Mouse (Mus musculus): ENCODE results near the gene Nkx1-2. TPM values are rescaled to one million over a fixed set of nuclear protein-coding genes. Genes with fewer than 3 reads are reported as not detected.

Gene Nkx1-2
- polyA plus RNA-seq, 1 experiment from 2014 or later, result not detected

DNA sequence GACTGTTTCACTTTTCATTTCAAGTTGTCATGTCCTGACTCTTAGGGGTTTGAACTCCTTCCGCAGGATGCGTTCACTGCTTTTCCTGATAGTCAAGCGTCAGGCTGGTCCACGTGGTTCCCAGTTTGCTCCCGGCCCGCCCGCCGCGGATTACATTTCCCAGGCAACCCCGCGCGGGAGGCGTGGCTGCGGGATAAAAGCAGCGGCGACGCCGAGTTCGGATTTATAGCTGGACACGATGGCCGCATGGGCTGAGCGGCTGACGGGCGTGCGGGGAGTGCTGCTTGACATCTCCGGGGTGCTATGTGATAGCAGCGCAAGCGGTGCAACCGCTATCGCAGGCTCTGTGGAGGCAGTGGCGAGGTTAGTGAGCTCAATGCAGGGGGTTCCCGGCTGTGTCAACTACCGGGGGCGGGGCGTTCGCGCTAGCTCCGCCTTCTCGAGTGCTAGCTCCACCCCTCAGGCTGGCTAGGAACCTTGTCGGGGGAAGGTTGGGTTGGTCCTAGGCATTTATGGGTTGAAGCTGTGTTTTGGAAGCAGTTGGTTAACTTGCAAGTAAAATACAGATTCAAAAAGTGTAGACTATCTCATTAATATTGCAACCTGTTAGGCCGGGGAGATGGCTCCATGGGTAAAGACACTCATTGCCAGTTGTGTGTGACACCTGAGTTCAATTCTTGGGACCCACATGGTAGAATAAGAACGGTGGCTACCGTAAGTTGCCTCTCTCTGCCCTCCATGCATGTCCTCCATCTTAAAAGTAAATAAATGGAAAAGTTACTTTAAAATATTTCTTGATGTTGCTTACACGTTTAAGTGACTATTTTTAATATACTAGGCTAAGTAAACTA lies 11.3 kb upstream of the Nkx1-2 start, which contains the start of gene Lhpp:
Lhpp (plus strand) TSS at position 171 of the 851 bp plus-strand sequence.
- WGBS (ENCODE audit: insufficient replicate concordance), result 6% methylated on average over 44 of the region's 44 CpGs
- H3K9me3 ChIP-seq (replicated peaks; ENCODE audit: control insufficient read depth, low read length), result no peaks in the 10 kb centered on the region
- peak; percentile 83 for ATAC-seq (ENCODE audit: low read depth)
- peak within 1 kb of the TSS; percentile 89 for H3K4me2 ChIP-seq (ENCODE audit: low read depth, low read length)
- H3K4me3 ChIP-seq (ENCODE audit: low read depth, low read length), result peak within 1 kb of the TSS; percentile 73
- no peak within 1 kb of the TSS for H3K27ac ChIP-seq (ENCODE audit: low read length)
- no peaks in the 10 kb centered on the region for H3K36me3 ChIP-seq (ENCODE audit: control insufficient read depth, insufficient read depth)
- peaks cover 4% of the 10 kb centered on the region; the same call in 1 of the 2 replicates for H3K27me3 ChIP-seq (ENCODE audit: control insufficient read depth, insufficient read depth, low read depth, low read length)
- H3K4me1 ChIP-seq (ENCODE audit: control insufficient read depth, low read depth, low read length), result peaks cover 9% of the 10 kb centered on the region
- peak within 1 kb of the TSS; percentile 60; the same call in 1 of the 2 replicates for H3K9ac ChIP-seq (ENCODE audit: low read depth, low read length)

DNA sequence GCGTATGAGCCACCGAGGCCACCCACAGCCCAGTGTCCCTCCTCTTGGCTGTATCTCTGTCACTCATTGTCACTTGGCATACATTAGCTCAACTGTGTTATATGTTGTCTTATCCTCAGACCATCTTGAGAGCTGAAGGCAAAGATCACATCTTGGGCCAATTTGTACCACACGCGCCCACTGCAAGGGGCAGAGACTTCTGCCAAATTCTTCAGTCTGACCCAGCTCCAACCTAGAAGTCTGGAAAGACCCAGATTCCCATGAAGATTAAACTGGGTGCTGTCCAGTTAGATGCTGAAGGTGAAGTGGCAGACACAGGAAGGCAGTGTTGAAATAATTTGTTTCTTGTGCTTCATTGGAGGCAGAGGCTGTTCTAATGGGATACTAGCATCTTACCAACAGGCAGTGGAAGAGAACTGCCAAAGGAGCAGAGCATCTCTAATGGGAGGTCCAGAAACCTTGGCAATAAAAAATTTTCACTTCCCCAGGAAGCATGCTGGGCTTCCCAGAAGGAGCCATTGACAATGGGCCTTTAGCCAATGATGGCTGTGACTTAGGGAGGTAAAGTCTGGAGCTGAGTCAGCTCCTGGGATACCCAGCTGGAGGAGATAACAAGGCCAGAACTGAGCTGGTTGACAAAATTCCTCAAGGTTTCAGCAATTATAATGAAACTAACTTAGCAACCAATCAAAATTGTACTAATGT lies 9.0 kb upstream of the Nkx1-2 start:
- no peak overlapping the region for H3K9ac ChIP-seq (ENCODE audit: low read depth, low read length)
- no peak for ATAC-seq (ENCODE audit: low read depth)
- no peak overlapping the region for H3K4me3 ChIP-seq (ENCODE audit: low read depth, low read length)
- H3K4me2 ChIP-seq (ENCODE audit: low read depth, low read length), result no peak overlapping the region
- 81% methylated on average over 4 of the region's 4 CpGs for WGBS (ENCODE audit: insufficient replicate concordance)
- no peak overlapping the region for H3K27ac ChIP-seq (ENCODE audit: low read length)
- H3K36me3 ChIP-seq (ENCODE audit: control insufficient read depth, insufficient read depth), result no peaks in the 10 kb centered on the region
- H3K9me3 ChIP-seq (replicated peaks; ENCODE audit: control insufficient read depth, low read length), result no peaks in the 10 kb centered on the region
- H3K27me3 ChIP-seq (ENCODE audit: control insufficient read depth, insufficient read depth, low read depth, low read length), result peaks cover 18% of the 10 kb centered on the region
- peaks cover 9% of the 10 kb centered on the region for H3K4me1 ChIP-seq (ENCODE audit: control insufficient read depth, low read depth, low read length)

DNA sequence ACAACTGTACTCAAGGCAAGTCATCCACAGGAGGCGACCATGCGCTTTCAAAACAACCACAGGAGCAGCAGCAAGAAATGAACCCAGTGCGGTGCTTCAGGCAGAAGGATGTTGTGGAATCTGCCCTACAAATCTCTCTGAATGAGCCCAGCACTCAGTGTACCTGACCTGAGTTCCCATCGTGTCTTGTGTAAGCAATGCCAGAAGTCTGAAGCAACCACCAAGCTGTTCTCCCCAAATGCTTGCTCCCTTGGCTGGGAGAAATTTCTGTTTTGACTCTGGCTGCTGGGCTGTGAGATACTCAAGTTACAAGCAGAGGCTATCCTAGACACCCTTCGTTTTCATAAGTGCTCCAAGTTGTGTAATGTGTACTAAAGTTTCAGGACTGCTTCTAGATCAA lies 6.3 kb upstream of the Nkx1-2 start:
- 47% methylated on average over 5 of the region's 5 CpGs for WGBS (ENCODE audit: insufficient replicate concordance)
- Histone ChIP-seq H3K27ac (ENCODE audit: low read length) (no peak overlapping the region), H3K4me1 (ENCODE audit: control insufficient read depth, low read depth, low read length) (peaks cover 6% of the 10 kb centered on the region), H3K36me3 (ENCODE audit: control insufficient read depth, insufficient read depth) (no peaks in the 10 kb centered on the region), H3K4me3 (ENCODE audit: low read depth, low read length) (no peak overlapping the region), H3K4me2 (ENCODE audit: low read depth, low read length) (no peak overlapping the region), H3K27me3 (ENCODE audit: control insufficient read depth, insufficient read depth, low read depth, low read length) (peaks cover 45% of the 10 kb centered on the region), H3K9me3 (replicated peaks; ENCODE audit: control insufficient read depth, low read length) (no peaks in the 10 kb centered on the region), H3K9ac (ENCODE audit: low read depth, low read length) (no peak overlapping the region)
- no peak for ATAC-seq (ENCODE audit: low read depth)

DNA sequence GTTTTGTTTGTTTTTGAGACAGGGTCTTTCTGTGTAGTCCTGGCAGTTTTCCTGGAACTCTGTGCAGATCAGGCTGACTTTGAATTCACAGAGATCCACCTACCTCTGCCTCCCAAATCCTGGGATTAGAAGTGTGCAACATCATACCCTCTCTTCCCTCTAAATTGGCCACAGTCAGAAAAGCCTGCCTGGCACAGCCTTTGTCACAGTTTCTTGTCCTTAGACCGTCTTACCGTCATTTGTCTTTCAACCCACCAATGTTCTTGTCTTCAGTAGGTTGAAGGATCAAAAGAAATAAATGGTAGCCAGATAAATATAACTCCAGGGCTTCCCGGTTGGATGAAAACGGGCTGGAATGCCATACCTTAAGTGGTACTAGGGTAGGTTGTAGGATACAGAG lies 5.3 kb upstream of the Nkx1-2 start:
- Histone ChIP-seq H3K36me3 (ENCODE audit: control insufficient read depth, insufficient read depth) (no peaks in the 10 kb centered on the region), H3K27me3 (ENCODE audit: control insufficient read depth, insufficient read depth, low read depth, low read length) (peaks cover 55% of the 10 kb centered on the region), H3K27ac (ENCODE audit: low read length) (no peak overlapping the region), H3K9me3 (replicated peaks; ENCODE audit: control insufficient read depth, low read length) (no peaks in the 10 kb centered on the region), H3K4me2 (ENCODE audit: low read depth, low read length) (no peak overlapping the region), H3K4me3 (ENCODE audit: low read depth, low read length) (no peak overlapping the region), H3K4me1 (ENCODE audit: control insufficient read depth, low read depth, low read length) (no peaks in the 10 kb centered on the region; the same call in 1 of the 2 replicates), H3K9ac (ENCODE audit: low read depth, low read length) (no peak overlapping the region)
- WGBS (ENCODE audit: insufficient replicate concordance), result 66% methylated on average over 4 of the region's 4 CpGs
- ATAC-seq (ENCODE audit: low read depth), result no peak

GRCm38 (mm10) chr7:132600926-132601325 lies 1.5 kb upstream of the Nkx1-2 start:
- Histone ChIP-seq H3K36me3 (ENCODE audit: control insufficient read depth, insufficient read depth) (no peaks in the 10 kb centered on the region), H3K4me3 (ENCODE audit: low read depth, low read length) (no peak overlapping the region), H3K27ac (ENCODE audit: low read length) (no peak overlapping the region), H3K9me3 (replicated peaks; ENCODE audit: control insufficient read depth, low read length) (no peaks in the 10 kb centered on the region), H3K9ac (ENCODE audit: low read depth, low read length) (no peak overlapping the region), H3K27me3 (ENCODE audit: control insufficient read depth, insufficient read depth, low read depth, low read length) (peaks cover 88% of the 10 kb centered on the region), H3K4me2 (ENCODE audit: low read depth, low read length) (no peak overlapping the region), H3K4me1 (ENCODE audit: control insufficient read depth, low read depth, low read length) (peaks cover 8% of the 10 kb centered on the region)
- WGBS (ENCODE audit: insufficient replicate concordance), result 15% methylated on average over 8 of the region's 8 CpGs
- ATAC-seq (ENCODE audit: low read depth), result no peak

- no peak for ATAC-seq (ENCODE audit: low read depth)
- Histone ChIP-seq H3K27ac (ENCODE audit: low read length) (no peak overlapping the region), H3K36me3 (ENCODE audit: control insufficient read depth, insufficient read depth) (no peaks in the 10 kb centered on the region), H3K27me3 (ENCODE audit: control insufficient read depth, insufficient read depth, low read depth, low read length) (peaks cover 94% of the 10 kb centered on the region), H3K9ac (ENCODE audit: low read depth, low read length) (no peak overlapping the region), H3K9me3 (replicated peaks; ENCODE audit: control insufficient read depth, low read length) (no peaks in the 10 kb centered on the region), H3K4me1 (ENCODE audit: control insufficient read depth, low read depth, low read length) (peaks cover 8% of the 10 kb centered on the region), H3K4me3 (ENCODE audit: low read depth, low read length) (peak overlapping the region; percentile 7; the same call in 1 of the 2 replicates), H3K4me2 (ENCODE audit: low read depth, low read length) (no peak overlapping the region)
- WGBS (ENCODE audit: insufficient replicate concordance), result 1% methylated on average over 9 of the region's 9 CpGs
Measured at GRCm38 (mm10) chr7:132600026-132600425, 589 bp upstream of the Nkx1-2 start.

GRCm38 (mm10) chr7:132597251-132598041 lies 2.0 kb downstream of the Nkx1-2 start:
- H3K4me1 ChIP-seq (ENCODE audit: control insufficient read depth, low read depth, low read length), result peaks cover 10% of the 10 kb centered on the region
- under 1% methylated on average over 58 of the region's 60 CpGs for WGBS (ENCODE audit: insufficient replicate concordance)
- peaks cover 71% of the 10 kb centered on the region for H3K27me3 ChIP-seq (ENCODE audit: control insufficient read depth, insufficient read depth, low read depth, low read length)
- H3K9ac ChIP-seq (ENCODE audit: low read depth, low read length), result no peak overlapping the region
- peak overlapping the region; percentile 51 for H3K4me3 ChIP-seq (ENCODE audit: low read depth, low read length)
- H3K4me2 ChIP-seq (ENCODE audit: low read depth, low read length), result peak overlapping the region; percentile 68
- ATAC-seq (ENCODE audit: low read depth), result peak; percentile 48
- H3K9me3 ChIP-seq (replicated peaks; ENCODE audit: control insufficient read depth, low read length), result no peaks in the 10 kb centered on the region
- H3K27ac ChIP-seq (ENCODE audit: low read length), result no peak overlapping the region
- H3K36me3 ChIP-seq (ENCODE audit: control insufficient read depth, insufficient read depth), result no peaks in the 10 kb centered on the region

DNA sequence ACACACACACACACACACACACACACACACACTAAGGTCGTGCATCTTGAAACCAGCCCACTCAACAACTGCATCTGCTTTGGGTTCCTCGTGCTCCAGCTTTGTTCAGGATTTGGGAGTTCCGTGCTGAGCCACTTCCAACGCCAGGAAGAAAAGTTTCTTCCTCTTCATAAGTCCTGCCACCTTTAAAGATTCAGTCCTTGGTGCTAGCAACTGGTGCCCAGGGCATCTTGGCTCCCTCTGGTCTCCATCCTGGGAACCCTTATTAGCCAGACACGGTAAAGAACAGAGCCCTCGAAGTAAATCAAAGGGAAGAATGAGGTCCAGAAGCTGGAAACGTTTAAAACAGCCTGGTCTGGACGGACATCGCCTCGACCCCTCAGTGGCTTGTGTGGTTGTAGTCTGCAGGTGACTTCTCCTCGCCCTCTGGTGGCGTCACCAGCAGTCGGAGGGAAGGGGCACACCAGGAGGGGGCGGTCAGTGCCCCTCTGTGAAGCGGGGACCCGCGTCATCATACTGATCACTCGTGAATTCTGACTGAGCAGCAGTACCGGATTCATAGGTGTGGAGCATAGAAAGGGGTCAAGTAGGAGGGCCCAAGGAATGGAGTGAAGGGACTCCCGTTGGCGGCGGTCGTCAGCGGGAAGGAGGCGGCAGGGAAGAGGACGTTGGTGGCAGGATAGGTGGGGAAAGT lies 2.7 kb downstream of the Nkx1-2 start:
- Histone ChIP-seq H3K27ac (ENCODE audit: low read length) (no peak overlapping the region), H3K4me2 (ENCODE audit: low read depth, low read length) (peak overlapping the region; percentile 68), H3K27me3 (ENCODE audit: control insufficient read depth, insufficient read depth, low read depth, low read length) (peaks cover 64% of the 10 kb centered on the region), H3K4me1 (ENCODE audit: control insufficient read depth, low read depth, low read length) (peaks cover 10% of the 10 kb centered on the region), H3K9ac (ENCODE audit: low read depth, low read length) (no peak overlapping the region), H3K4me3 (ENCODE audit: low read depth, low read length) (peak overlapping the region; percentile 51), H3K9me3 (replicated peaks; ENCODE audit: control insufficient read depth, low read length) (no peaks in the 10 kb centered on the region), H3K36me3 (ENCODE audit: control insufficient read depth, insufficient read depth) (no peaks in the 10 kb centered on the region)
- 7% methylated on average over 26 of the region's 26 CpGs for WGBS (ENCODE audit: insufficient replicate concordance)
- ATAC-seq (ENCODE audit: low read depth), result peak; percentile 17

Measured in liver, embryonic 16.5 days (tissue).